Mouse (Mus musculus) limb, embryonic 11.5 days (tissue): ENCODE data around the gene Serpina1b. TPM values are rescaled to one million over a fixed set of nuclear protein-coding genes. Genes with fewer than 3 reads are reported as not detected.
"Not testable (repeated sequence)": the region's sequence is repeated elsewhere in the genome, so short reads cannot be mapped to it uniquely, and the experiment has no call there.

Source experiments
- ATAC-seq: fragments of 200-750 bp; cut with Nextera tagmentation; 2 replicates; pipeline ENCODE4 v1.8.0; 2017; ENCODE audit warnings: low read depth; ENCODE audit not compliant: insufficient number of reproducible peaks, low FRiP score, low TSS enrichment
- DNase-seq: peaks from one replicate; pipeline ENCODE4 v3.0.0-alpha.2; 2015; ENCODE audit warnings: low spot score
- H3K27ac ChIP-seq: fragments of 300-500 bp; sonication (generic); replicated peaks from 2 replicates; pipeline ENCODE4 v1.5.1; 2014; ENCODE audit warnings: low read depth, mild to moderate bottlenecking, low read length
- H3K27me3 ChIP-seq: fragments of 300-500 bp; sonication (generic); 2 replicates; pipeline ENCODE4 v1.6.1; 2014; ENCODE audit warnings: mild to moderate bottlenecking, low read length, mixed read lengths; ENCODE audit not compliant: control insufficient read depth, insufficient read depth
- H3K36me3 ChIP-seq: fragments of 300-500 bp; sonication (generic); 2 replicates; pipeline ENCODE4 v1.6.1; 2014; ENCODE audit warnings: mild to moderate bottlenecking, low read length, moderate library complexity, mixed read lengths; ENCODE audit not compliant: control insufficient read depth, insufficient read depth
- H3K4me1 ChIP-seq: fragments of 300-500 bp; sonication (generic); 2 replicates; pipeline ENCODE4 v1.6.1; 2014; ENCODE audit warnings: low read length, mixed read lengths; ENCODE audit not compliant: control insufficient read depth, insufficient read depth
- H3K4me2 ChIP-seq: fragments of 300-500 bp; sonication (generic); 2 replicates; pipeline ENCODE4 v1.6.1; 2014; ENCODE audit warnings: low read depth, mild to moderate bottlenecking, moderate library complexity; ENCODE audit not compliant: severe bottlenecking
- H3K4me3 ChIP-seq: fragments of 300-500 bp; sonication (generic); 2 replicates; pipeline ENCODE4 v1.5.1; 2014; ENCODE audit warnings: low read depth, low read length
- H3K9ac ChIP-seq: fragments of 300-500 bp; sonication (generic); 2 replicates; pipeline ENCODE4 v1.6.1; 2014; ENCODE audit warnings: mild to moderate bottlenecking, low read length
- H3K9me3 ChIP-seq: fragments of 300-500 bp; sonication (generic); 2 replicates; pipeline ENCODE4 v1.6.1; 2016; ENCODE audit warnings: low read length; ENCODE audit not compliant: control insufficient read depth
- WGBS: fragments of 180-500 bp; shearing (Covaris S2); extraction: QIAGEN DNeasy Blood & Tissue Kit; methylation state at CpG from one replicate; pipeline ENCODE4 v1.1.7; 2014; 5-methylcytosine and 5-hydroxymethylcytosine counted together
- polyA plus RNA-seq: library from polyadenylated mRNA; unstranded; fragments of >200 nt; fragmentation: Nextera tagmentation; extraction: Ambion mirVana; gene quantifications from 2 replicates; pipeline ENCODE4 v1.2.1, GENCODE M21; 2014

The Serpina1b gene
- polyA plus RNA-seq, 1 experiment from 2014 or later: 0.25 TPM

GRCm38 (mm10) chr12:103686050-103686449 lies 144.1 kb downstream of the Serpina1b start:
- Histone ChIP-seq H3K4me3 (no peak overlapping the region), H3K27me3 (no peaks in the 10 kb centered on the region), H3K36me3 (no peaks in the 10 kb centered on the region), H3K4me2 (no peak overlapping the region), H3K4me1 (no peaks in the 10 kb centered on the region), H3K9me3 (no peaks in the 10 kb centered on the region), H3K9ac (no peak overlapping the region), H3K27ac (no peak overlapping the region)
- DNase-seq: no peak
- 65% methylated on average over 3 of the region's 3 CpGs for WGBS
- ATAC-seq: no peak

GRCm38 (mm10) chr12:103685386-103685785 lies 144.8 kb downstream of the Serpina1b start:
- Histone ChIP-seq H3K9ac (no peak overlapping the region), H3K27ac (no peak overlapping the region), H3K27me3 (no peaks in the 10 kb centered on the region), H3K4me3 (no peak overlapping the region), H3K4me2 (no peak overlapping the region), H3K4me1 (no peaks in the 10 kb centered on the region), H3K36me3 (no peaks in the 10 kb centered on the region), H3K9me3 (no peaks in the 10 kb centered on the region)
- WGBS: 42% methylated on average over 3 of the region's 3 CpGs
- ATAC-seq (no peak), DNase-seq (no peak)

- ATAC-seq (no peak), DNase-seq (no peak)
- no peaks in the 10 kb centered on the region for H3K4me1 ChIP-seq
- H3K27me3 ChIP-seq: no peaks in the 10 kb centered on the region
- no peaks in the 10 kb centered on the region for H3K36me3 ChIP-seq
- H3K9ac ChIP-seq: no peak overlapping the region
- 54% methylated on average over 4 of the region's 4 CpGs for WGBS
- H3K4me2 ChIP-seq: no peak overlapping the region
- H3K4me3 ChIP-seq: no peak overlapping the region
- no peaks in the 10 kb centered on the region for H3K9me3 ChIP-seq
- no peak overlapping the region for H3K27ac ChIP-seq
Observed at GRCm38 (mm10) chr12:103683775-103684174, 146.4 kb downstream of the Serpina1b start.

- DNase-seq (no peak), ATAC-seq (no peak)
- WGBS: 88% methylated on average over 2 of the region's 2 CpGs
- Histone ChIP-seq H3K4me1 (no peaks in the 10 kb centered on the region), H3K9me3 (no peaks in the 10 kb centered on the region), H3K4me3 (no peak overlapping the region), H3K9ac (no peak overlapping the region), H3K4me2 (no peak overlapping the region), H3K27ac (no peak overlapping the region), H3K36me3 (no peaks in the 10 kb centered on the region), H3K27me3 (no peaks in the 10 kb centered on the region)
Observed at GRCm38 (mm10) chr12:103681739-103682138, 148.4 kb downstream of the Serpina1b start.

- no peak overlapping the region for H3K9ac ChIP-seq
- DNase-seq (no peak), ATAC-seq (no peak)
- H3K4me3 ChIP-seq: no peak overlapping the region
- no peak overlapping the region for H3K4me2 ChIP-seq
- no peaks in the 10 kb centered on the region for H3K27me3 ChIP-seq
- no peaks in the 10 kb centered on the region for H3K9me3 ChIP-seq
- no peaks in the 10 kb centered on the region for H3K36me3 ChIP-seq
- H3K4me1 ChIP-seq: no peaks in the 10 kb centered on the region
- no peak overlapping the region for H3K27ac ChIP-seq
- 88% methylated on average over 2 of the region's 2 CpGs for WGBS
Observed at GRCm38 (mm10) chr12:103681169-103681568, 149.0 kb downstream of the Serpina1b start.

GRCm38 (mm10) chr12:103679853-103680252 lies 150.3 kb downstream of the Serpina1b start:
- H3K4me1 ChIP-seq, H3K36me3 ChIP-seq, H3K9ac ChIP-seq, DNase-seq, H3K27ac ChIP-seq, H3K4me3 ChIP-seq, H3K27me3 ChIP-seq, H3K4me2 ChIP-seq, ATAC-seq, H3K9me3 ChIP-seq: not testable (repeated sequence)
- WGBS: 95% methylated on average over 1 of the region's 1 CpGs

Other genes with a start within 250 kb of the Serpina1b start
- gene Serpina10, start 198.9 kb downstream of the Serpina1b start, polyA plus RNA-seq: 0.11 TPM in 1 of 2 replicates, not detected in the other
- 0.53 and 0.57 TPM in 2 replicates for gene Serpina6, start 173.2 kb downstream of the Serpina1b start, polyA plus RNA-seq
- gene Serpina16, start 154.2 kb downstream of the Serpina1b start, polyA plus RNA-seq: not detected in 2 replicates
- gene Serpina1f, start 134.8 kb downstream of the Serpina1b start, polyA plus RNA-seq: not detected in 2 replicates
- gene Serpina1d, start 56.8 kb downstream of the Serpina1b start, polyA plus RNA-seq: not detected in 2 replicates
- gene Serpina1a, start 33.2 kb upstream of the Serpina1b start, polyA plus RNA-seq: not detected in 2 replicates
- gene Serpina1c, start 74.5 kb upstream of the Serpina1b start, polyA plus RNA-seq: not detected in 2 replicates
- gene Serpina1e, start 128.6 kb upstream of the Serpina1b start, polyA plus RNA-seq: not detected in 2 replicates
- not detected in 2 replicates for gene Serpina11, start 159.6 kb upstream of the Serpina1b start, polyA plus RNA-seq
- gene Serpina9, start 183.4 kb upstream of the Serpina1b start, polyA plus RNA-seq: not detected in 2 replicates
- gene Serpina12, start 214.1 kb upstream of the Serpina1b start, polyA plus RNA-seq: not detected in 2 replicates